In genomic region chr8:85651201-85651600, GRCm38 (mm10) we compare ENCODE assay signal across 18 mouse cellular contexts. TPM values are rescaled to one million over a fixed set of nuclear protein-coding genes. Genes with fewer than 3 reads are reported as not detected.
A peak's percentile ranks its signal among the peaks of the same experiment; 100 is the strongest.
DNase-seq lines count a peak whose midpoint lies in the region; ATAC-seq lines count a peak whose summit lies in the region.
"Had no signal": no experiment of that assay in that cellular context is flagged by ENCODE, and none has a peak within 500 bp of the region (broad histone marks: within the 10 kb centered on the region; RNA-seq: fewer than 3 reads in every experiment).

No protein-coding gene starts in this region.

- peak; percentile 17 for DNase-seq in MEL-GATA-1-ER (ENCODE audit: extremely low read depth, low read depth)
- no peak for DNase-seq in lung, postnatal 10 days
- no peak for DNase-seq in natural killer cell, adult 2 months (ENCODE audit: low spot score in 2 of 2)
- no peak for DNase-seq in retina, postnatal 1 day
- DNase-seq: adrenal gland, adult 2 months; adrenal gland, postnatal 10 days; adrenal gland, postnatal 25 days; cerebellum, adult 11 months; cerebellum, adult 18-20 months; cerebellum, adult 8-10 months; cerebellum, adult 9-11 months; cerebellum, postnatal 14 days; cerebellum, postnatal 36 days; embryo, embryonic 11 days; forebrain, postnatal 0 days had no signal

- 0 out of 2 replicates have a peak, but pooled peaks have one; percentile 25 for ATAC-seq in granulocyte monocyte progenitor cell, adult 5-6 weeks (replicated peaks; ENCODE audit: poor library complexity, severe bottlenecking)
- ATAC-seq: forebrain, embryonic 13.5 days; forebrain, embryonic 15.5 days; forebrain, postnatal 0 days had no signal

RNA-seq across cellular contexts. Expression of gene Neto2, which starts 49.5 kb away (rescaled TPM):
- 10.3 and 11.3 TPM in 2 replicates for total RNA-seq in granulocyte monocyte progenitor cell, adult 5-6 weeks (2014; fragmentation: Nextera tagmentation)
- 14.9 and 24.2 TPM in 2 replicates for total RNA-seq in granulocyte monocyte progenitor cell, adult 5-6 weeks (2017)
